ENCODE assay signal across 33 mouse cellular contexts in the genomic region with DNA sequence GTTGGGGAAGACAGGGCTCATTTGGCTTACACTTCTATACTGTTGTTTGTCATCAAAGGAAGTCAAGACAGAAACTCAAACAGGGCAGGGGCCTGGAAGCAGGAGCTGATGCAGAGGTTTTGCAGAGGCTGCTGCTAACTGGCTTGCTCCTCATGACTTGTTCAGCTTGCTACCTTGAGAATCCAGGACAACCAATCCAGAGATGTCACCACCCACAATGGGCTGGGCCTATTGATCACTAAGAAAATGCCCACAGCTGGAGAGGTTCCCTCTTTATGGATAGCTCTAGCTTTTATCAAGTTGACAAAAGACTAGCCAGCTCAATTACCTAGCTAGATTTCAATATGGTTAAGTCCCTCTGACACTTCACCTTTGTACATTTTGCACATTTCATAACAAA. TPM values are rescaled to one million over a fixed set of nuclear protein-coding genes. Genes with fewer than 3 reads are reported as not detected.
DNase-seq lines count a peak whose midpoint lies in the region; ATAC-seq lines count a peak whose summit lies in the region.
"Had no signal": no experiment of that assay in that cellular context is flagged by ENCODE, and none has a peak within 500 bp of the region (broad histone marks: within the 10 kb centered on the region; RNA-seq: fewer than 3 reads in every experiment).

No protein-coding gene starts in this region.

- H3K4me1 ChIP-seq in intestine, embryonic 16.5 days (ENCODE audit: control insufficient read depth, insufficient read depth, low read length), result peaks cover 6% of the 10 kb centered on the region; the same call in 1 of the 2 replicates
- H3K4me1 ChIP-seq in intestine, embryonic 15.5 days (replicated peaks), result no peaks in the 10 kb centered on the region
- peaks cover 9% of the 10 kb centered on the region for H3K4me1 ChIP-seq in brown adipose tissue, adult 24 weeks (ENCODE audit: control insufficient read depth, insufficient read depth, insufficient read length, low read length)
- no peaks in the 10 kb centered on the region for H3K4me1 ChIP-seq in midbrain, embryonic 15.5 days
- H3K4me1 ChIP-seq: forebrain, embryonic 13.5 days; midbrain, embryonic 10.5 days had no signal

- no peak overlapping the region for H3K27ac ChIP-seq in intestine, embryonic 16.5 days (ENCODE audit: low read length)
- no peak overlapping the region for H3K27ac ChIP-seq in intestine, embryonic 15.5 days
- H3K27ac ChIP-seq in brown adipose tissue, adult 24 weeks (replicated peaks; ENCODE audit: low read depth, low read length), result 0 out of 2 replicates have a peak overlapping the region, but pooled peaks have one; percentile 2
- no peak overlapping the region for H3K27ac ChIP-seq in midbrain, embryonic 15.5 days
- H3K27ac ChIP-seq: forebrain, embryonic 13.5 days; hindbrain, embryonic 14.5 days; layer of hippocampus, adult 2 months; left cerebral cortex, adult 2 months; limb, embryonic 13.5 days; liver, embryonic 15.5 days; lung, embryonic 15.5 days; midbrain, embryonic 10.5 days; neural tube, embryonic 13.5 days had no signal

- peak; percentile 12 for DNase-seq in adrenal gland, postnatal 10 days
- no peak for DNase-seq in adrenal gland, adult 8-10 months
- DNase-seq in ES-CJ7 (ENCODE audit: low read depth, low spot score), result peak; percentile 45
- DNase-seq: cerebellum, adult 11 months; cerebellum, adult 9-10 months; cerebellum, postnatal 36 days; gastrocnemius, postnatal 25 days; heart, adult 18-20 months; heart, postnatal 10 days; kidney, adult 2 months; kidney, postnatal 36 days had no signal

- ATAC-seq in intestine, embryonic 16.5 days, result 0 out of 2 replicates have a peak, but pooled peaks have one; percentile 33
- ATAC-seq in intestine, embryonic 15.5 days, result no peak
- no peak for ATAC-seq in midbrain, embryonic 15.5 days (replicated peaks)
- ATAC-seq: forebrain, embryonic 13.5 days; midbrain, embryonic 16.5 days had no signal

- no peak overlapping the region for H3K4me2 ChIP-seq in intestine, embryonic 16.5 days (ENCODE audit: low read depth, low read length)
- H3K4me2 ChIP-seq in intestine, embryonic 15.5 days (replicated peaks), result no peak overlapping the region
- no peak overlapping the region for H3K4me2 ChIP-seq in midbrain, embryonic 15.5 days
- H3K4me2 ChIP-seq: forebrain, embryonic 13.5 days; heart, embryonic 11.5 days; hindbrain, embryonic 14.5 days; limb, embryonic 13.5 days; liver, embryonic 15.5 days; lung, embryonic 15.5 days; neural tube, embryonic 13.5 days had no signal

- H3K27me3 ChIP-seq in intestine, embryonic 16.5 days (replicated peaks; ENCODE audit: control insufficient read depth, insufficient read depth, low read length), result no peaks in the 10 kb centered on the region
- H3K27me3 ChIP-seq in intestine, embryonic 15.5 days (replicated peaks), result no peaks in the 10 kb centered on the region
- H3K27me3 ChIP-seq in midbrain, embryonic 15.5 days (replicated peaks), result no peaks in the 10 kb centered on the region
- H3K27me3 ChIP-seq: forebrain, embryonic 13.5 days; limb, embryonic 13.5 days; liver, embryonic 15.5 days; lung, embryonic 15.5 days; neural tube, embryonic 13.5 days had no signal

- no peak overlapping the region for H3K4me3 ChIP-seq in intestine, embryonic 16.5 days (ENCODE audit: low read length)
- H3K4me3 ChIP-seq in intestine, embryonic 15.5 days (replicated peaks), result no peak overlapping the region
- no peak overlapping the region for H3K4me3 ChIP-seq in brown adipose tissue, adult 24 weeks (ENCODE audit: insufficient read depth, low read depth, low read length)
- H3K4me3 ChIP-seq in midbrain, embryonic 15.5 days, result no peak overlapping the region
- H3K4me3 ChIP-seq: forebrain, embryonic 13.5 days; layer of hippocampus, adult 2 months; left cerebral cortex, adult 2 months; limb, embryonic 13.5 days; liver, embryonic 15.5 days; lung, embryonic 15.5 days; midbrain, embryonic 10.5 days; neural tube, embryonic 13.5 days had no signal

- H3K36me3 ChIP-seq in intestine, embryonic 16.5 days (ENCODE audit: control insufficient read depth, insufficient read depth, low read length), result no peaks in the 10 kb centered on the region
- no peaks in the 10 kb centered on the region for H3K36me3 ChIP-seq in intestine, embryonic 15.5 days
- H3K36me3 ChIP-seq in midbrain, embryonic 15.5 days (replicated peaks), result no peaks in the 10 kb centered on the region
- H3K36me3 ChIP-seq: limb, embryonic 13.5 days; liver, embryonic 15.5 days; lung, embryonic 15.5 days; neural tube, embryonic 13.5 days had no signal

- no peaks in the 10 kb centered on the region for H3K9me3 ChIP-seq in intestine, embryonic 16.5 days (ENCODE audit: control insufficient read depth, low read length)
- no peaks in the 10 kb centered on the region for H3K9me3 ChIP-seq in intestine, embryonic 15.5 days
- H3K9me3 ChIP-seq in midbrain, embryonic 15.5 days, result no peaks in the 10 kb centered on the region
- H3K9me3 ChIP-seq: forebrain, embryonic 13.5 days; limb, embryonic 13.5 days; liver, embryonic 15.5 days; lung, embryonic 15.5 days; midbrain, embryonic 10.5 days; neural tube, embryonic 13.5 days had no signal

- H3K9ac ChIP-seq in intestine, embryonic 16.5 days (ENCODE audit: low read depth, low read length), result no peak overlapping the region
- no peak overlapping the region for H3K9ac ChIP-seq in intestine, embryonic 15.5 days
- no peak overlapping the region for H3K9ac ChIP-seq in midbrain, embryonic 15.5 days
- H3K9ac ChIP-seq: forebrain, embryonic 13.5 days; hindbrain, embryonic 14.5 days; limb, embryonic 13.5 days; liver, embryonic 15.5 days; lung, embryonic 15.5 days; neural tube, embryonic 13.5 days had no signal

RNA-seq across cellular contexts. Expression of gene Bmpr1a, which starts 31.6 kb away (rescaled TPM):
- total RNA-seq in adrenal gland, postnatal 10 days (2021), result 10 to 100 TPM; 50.2 to 55.3 TPM
- 10 to 100 TPM; 60.5 to 74.7 (median 67.1) TPM for total RNA-seq in adrenal gland, adult 8-10 months (2022)
- polyA plus RNA-seq in intestine, embryonic 16.5 days (2015; fragmentation: Nextera tagmentation; extraction: Ambion mirVana), result 11.0 and 15.6 TPM in 2 replicates
- 34.8 and 41.3 TPM in 2 replicates for polyA plus RNA-seq in intestine, embryonic 15.5 days (2015; fragmentation: Nextera tagmentation; extraction: Ambion mirVana)
- polyA plus RNA-seq in brown adipose tissue, adult 24 weeks (2012; ENCODE audit: insufficient read depth, insufficient read length, missing spikeins), result 20.5 and 21.8 TPM in 2 replicates
- polyA plus RNA-seq in midbrain, embryonic 15.5 days (2015; fragmentation: Nextera tagmentation; extraction: Ambion mirVana), result 15.2 and 17.5 TPM in 2 replicates

RNA-seq across cellular contexts. Expression of gene 9230112D13Rik, which starts 51.0 kb away (rescaled TPM):
- total RNA-seq in adrenal gland, postnatal 10 days (2021), result not detected
- total RNA-seq in adrenal gland, adult 8-10 months (2022), result not detected
- polyA plus RNA-seq in intestine, embryonic 16.5 days (2015; fragmentation: Nextera tagmentation; extraction: Ambion mirVana), result not detected in 2 replicates
- polyA plus RNA-seq in intestine, embryonic 15.5 days (2015; fragmentation: Nextera tagmentation; extraction: Ambion mirVana), result not detected in 2 replicates
- not detected in 2 replicates for polyA plus RNA-seq in brown adipose tissue, adult 24 weeks (2012; ENCODE audit: insufficient read depth, insufficient read length, missing spikeins)
- polyA plus RNA-seq in midbrain, embryonic 15.5 days (2015; fragmentation: Nextera tagmentation; extraction: Ambion mirVana), result not detected in 2 replicates
- total RNA-seq: gastrocnemius, postnatal 25 days; heart, adult 18-20 months; heart, postnatal 10 days; hematopoietic stem cell, adult 5-6 weeks; layer of hippocampus, adult 2 months; layer of hippocampus, postnatal 14 days; left cerebral cortex, adult 2 months; left cerebral cortex, postnatal 25 days; megakaryocyte progenitor cell, adult 5-6 weeks had no signal
- polyA plus RNA-seq: embryonic facial prominence, embryonic 11.5 days; forebrain, embryonic 13.5 days; heart, embryonic 11.5 days; hindbrain, embryonic 14.5 days; kidney, adult 2 months; kidney, embryonic 16.5 days; limb, embryonic 13.5 days; liver, embryonic 15.5 days; lung, embryonic 15.5 days; midbrain, embryonic 10.5 days; midbrain, embryonic 16.5 days; neural tube, embryonic 13.5 days; testis, adult 2 months had no signal
